Mouse (Mus musculus) central nervous system, embryonic 18 days (tissue): Measurements from ENCODE around the gene Ecpas. TPM values are rescaled to one million over a fixed set of nuclear protein-coding genes. Genes with fewer than 3 reads are reported as not detected.

Experiments used
- polyA plus RNA-seq: library from polyadenylated mRNA; depleted of rRNA; stranded (reverse); fragments of >200 nt; gene quantifications from 2 replicates; pipeline ENCODE4 v1.2.3, GENCODE M21; 2012; rRNA removed

Ecpas gene
- polyA plus RNA-seq: 29.2 and 31.7 TPM in 2 replicates

GRCm38 (mm10) chr4:58912629-58913335 is at the start of gene Ecpas:
TSS of gene Ecpas (minus strand) at chr4:58912749.

DNA sequence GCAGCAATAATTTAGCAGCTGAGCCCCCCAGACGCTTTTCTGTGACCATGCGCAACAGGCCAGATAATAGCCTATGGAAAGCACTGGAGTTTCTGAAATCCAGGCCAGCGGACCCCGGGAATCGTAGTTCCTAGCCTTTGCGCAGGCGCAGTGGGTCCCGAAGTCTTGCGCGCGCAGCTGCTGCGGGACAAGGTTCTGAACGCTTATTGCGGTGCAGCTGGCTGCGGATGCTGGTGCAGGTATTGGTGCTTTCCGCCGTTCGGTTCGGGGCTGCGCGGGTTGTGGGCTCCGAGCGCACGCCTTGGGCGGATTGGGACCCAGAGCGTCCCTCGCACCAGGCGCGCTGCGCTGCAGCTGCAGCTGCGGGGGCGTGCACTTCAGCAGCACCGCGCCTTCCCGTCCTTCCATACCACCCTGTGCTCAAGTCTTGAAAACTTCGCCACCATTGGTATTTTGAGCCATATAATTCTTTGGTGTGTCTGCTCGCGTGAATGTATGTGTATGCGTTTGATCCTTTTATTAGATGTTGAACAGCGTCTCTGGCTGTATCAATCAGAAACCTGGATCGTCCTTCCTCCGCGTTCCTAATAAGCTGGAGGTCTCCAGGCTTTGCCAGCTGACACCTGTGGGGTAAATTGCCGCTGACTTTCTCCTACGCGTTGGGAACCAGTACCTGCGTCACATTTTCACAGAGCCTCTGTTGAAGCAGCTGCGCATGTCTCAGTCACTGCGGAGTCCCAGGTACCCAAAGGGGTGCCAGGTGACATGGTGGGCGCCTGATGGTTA is 31.1 kb upstream of the Ecpas start, which contains the start of gene Zkscan16:
Gene Zkscan16, plus strand, starts transcription at position 209 of the 786 bp plus-strand sequence.

DNA sequence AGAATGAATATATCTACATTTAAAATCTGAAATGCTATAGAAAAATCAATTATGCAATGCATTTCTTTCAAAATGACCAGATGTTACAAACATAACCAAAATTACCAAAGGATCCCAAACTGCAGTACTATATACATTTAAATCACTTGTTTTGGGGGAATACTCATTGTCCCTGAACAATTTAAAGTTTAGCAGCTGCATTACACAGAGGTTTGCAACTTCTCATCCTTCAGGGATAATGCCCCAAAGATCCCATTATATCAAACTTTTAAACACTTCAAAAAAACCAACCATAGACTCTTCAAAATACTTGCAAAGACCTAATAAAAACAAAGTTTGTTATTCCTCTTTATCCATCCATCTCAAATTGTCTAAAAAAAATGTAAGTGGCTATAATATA is 124.9 kb downstream of the Ecpas start, which contains the start of gene Olfr267:
Gene Olfr267, minus strand, starts transcription at position 101 of the 400 bp plus-strand sequence.

Other genes with a start within 250 kb of the Ecpas start
- 0.39 and 0.40 TPM in 2 replicates for gene Olfr267, start 125.0 kb downstream of the Ecpas start, polyA plus RNA-seq
- gene Zkscan16, start 30.9 kb upstream of the Ecpas start, polyA plus RNA-seq: 4.9 and 5.4 TPM in 2 replicates
- 2.7 and 4.0 TPM in 2 replicates for gene Ptgr1, start 74.4 kb upstream of the Ecpas start, polyA plus RNA-seq
- 4.5 and 4.6 TPM in 2 replicates for gene Dnajc25, start 82.3 kb upstream of the Ecpas start, polyA plus RNA-seq
- not detected in 2 replicates for gene Gm20503, start 90.5 kb upstream of the Ecpas start, polyA plus RNA-seq
- 105 and 111 TPM in 2 replicates for gene Gng10, start 122.3 kb upstream of the Ecpas start, polyA plus RNA-seq
- not detected in 2 replicates for gene AI481877, start 226.2 kb upstream of the Ecpas start, polyA plus RNA-seq